Mouse (Mus musculus) left cerebral cortex, postnatal 25 days (tissue): Measurements from ENCODE around the gene Myo1f. TPM values are rescaled to one million over a fixed set of nuclear protein-coding genes. Genes with fewer than 3 reads are reported as not detected.

Experiments
- DNase-seq, 2 experiments: peaks; one replicate each; pipeline ENCODE4 v3.0.0; 2022; ENCODE audit warnings: low spot score in 2 of 2, mixed read lengths in 1 of 2
- intact Hi-C: fragments of 180-260 bp; cut with DNase I; formaldehyde crosslinking; loops from one replicate; pipeline ENCODE4 v1.15.1; 2025
- total RNA-seq, 2 experiments: library from RNA; stranded (reverse); gene quantifications; 2 replicates each; pipeline ENCODE4 v1.2.3; 2021

Myo1f gene
- 1 to 10 TPM; 1.6 to 2.2 TPM for total RNA-seq

DNA sequence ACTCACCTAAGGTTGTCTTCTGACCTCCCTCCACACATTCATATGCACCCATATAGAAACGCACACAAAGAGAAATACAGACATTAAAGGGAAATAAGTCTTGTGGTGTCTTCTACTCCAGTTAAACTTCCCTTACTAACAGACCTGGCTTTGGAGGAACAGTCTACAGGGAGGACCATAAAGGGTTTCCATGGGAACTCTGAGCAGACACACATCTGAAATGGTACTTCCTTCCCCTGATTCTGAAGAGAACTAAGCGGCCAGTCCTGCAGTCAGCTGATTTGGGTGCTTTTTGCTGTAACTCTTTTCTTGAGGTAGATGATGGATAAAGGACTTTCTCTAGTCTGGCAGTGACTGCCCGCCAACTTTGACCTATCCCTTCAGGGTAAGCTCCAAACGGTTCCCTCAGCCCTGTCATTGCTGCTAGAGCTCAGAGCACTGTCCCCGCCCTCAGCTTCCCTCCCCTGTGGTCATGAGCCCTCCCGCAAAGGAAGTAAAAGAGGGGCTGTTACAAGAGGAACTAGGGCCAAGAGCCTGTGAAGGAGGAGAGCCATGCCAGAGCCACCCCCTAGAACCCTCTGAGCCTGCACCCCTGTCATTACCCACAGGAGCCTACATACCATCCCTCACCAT lies at the start of gene Myo1f:
Myo1f (plus strand) TSS at position 485 of the 633 bp plus-strand sequence.
- DNase-seq = peak; percentile 5 to 16
- intact Hi-C loops = no loop called here

DNA sequence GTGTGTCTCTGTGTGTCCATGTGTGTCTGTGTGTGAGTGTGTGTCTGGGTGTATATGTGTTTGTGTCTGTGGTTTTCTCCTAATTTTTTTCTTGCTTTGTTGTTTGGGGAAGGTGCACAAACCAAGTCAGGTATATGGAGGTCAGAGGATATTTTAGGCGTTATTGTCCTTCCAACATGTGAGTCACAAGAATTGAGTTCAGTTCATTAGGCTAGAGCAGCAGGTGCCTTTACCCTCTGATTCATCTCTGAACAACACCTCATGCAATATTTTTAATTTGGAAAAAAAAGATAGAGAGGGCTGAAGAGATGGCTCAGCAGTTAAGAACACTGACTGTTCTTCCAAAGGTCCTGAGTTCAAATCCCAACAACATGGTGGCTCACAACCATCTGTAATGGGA lies 47.1 kb upstream of the Myo1f start:
- intact Hi-C loops = no loop called here
- DNase-seq = no peak

DNA sequence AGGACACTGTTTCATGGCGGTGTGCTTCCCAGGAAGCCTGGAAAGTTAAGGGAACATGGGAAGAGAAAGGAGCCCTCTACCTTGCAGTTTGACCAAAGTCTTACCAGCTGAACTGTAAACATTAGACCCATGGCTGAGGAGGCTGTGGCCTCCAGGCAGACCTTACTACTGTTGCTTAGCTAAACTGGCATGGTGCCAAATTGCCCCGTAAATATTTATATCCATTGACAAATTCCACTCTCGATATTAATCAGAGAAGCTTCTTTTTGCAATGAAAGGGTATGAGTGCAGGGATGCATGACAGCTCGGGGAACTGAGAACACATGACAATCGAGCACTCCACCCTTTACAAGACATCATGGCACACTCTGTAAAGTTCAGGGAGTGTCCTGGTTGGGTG lies 45.3 kb upstream of the Myo1f start:
- no peak for DNase-seq
- intact Hi-C loops = no loop called here

DNA sequence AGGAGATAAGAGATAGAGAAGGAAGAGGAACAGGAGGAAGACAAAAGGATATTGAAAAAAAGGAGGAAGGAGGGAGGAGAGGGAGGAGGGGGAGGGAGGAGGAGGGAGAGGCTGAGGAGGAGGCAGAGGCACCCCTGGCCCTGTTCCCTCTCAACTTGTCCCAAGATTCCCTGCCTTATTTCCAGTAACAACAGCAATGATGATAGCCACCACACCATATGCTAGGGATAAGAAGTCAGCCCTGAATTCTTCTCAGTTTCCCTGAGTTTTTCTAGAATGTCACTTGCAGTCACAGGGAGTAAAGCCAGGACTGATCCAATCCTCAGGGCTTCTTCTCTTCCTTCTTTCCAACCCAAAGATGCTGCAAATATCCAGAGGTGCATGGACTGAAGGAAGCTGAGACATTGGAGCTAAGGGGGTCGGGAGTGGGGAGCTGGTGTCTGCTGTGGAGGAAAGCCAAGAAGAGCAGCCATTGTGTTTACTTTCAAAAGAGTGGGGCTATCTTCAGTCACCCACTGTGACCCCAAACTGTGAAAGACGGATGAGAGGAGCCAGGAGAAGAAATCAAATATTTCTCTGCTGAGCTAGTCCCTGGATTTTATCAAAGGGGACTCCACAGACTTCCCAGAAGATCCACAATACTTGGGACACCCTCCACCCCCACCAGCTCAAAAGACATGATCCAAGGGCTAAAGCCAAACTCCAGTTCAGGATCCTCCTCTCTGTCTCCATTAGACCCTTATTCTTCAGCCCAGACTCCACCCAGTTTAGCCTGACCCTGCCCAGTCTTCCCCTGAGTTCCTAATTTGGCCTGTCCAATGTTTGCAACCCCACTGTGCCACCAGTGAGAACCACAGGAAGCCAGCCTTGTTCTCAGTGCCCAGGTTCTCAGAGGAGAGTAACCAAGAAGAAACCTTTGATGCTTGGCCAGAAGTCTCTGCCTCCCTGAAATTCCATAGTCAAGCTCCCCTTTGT lies 42.8 kb upstream of the Myo1f start:
- no peak for DNase-seq
- intact Hi-C loops = no loop called here

DNA sequence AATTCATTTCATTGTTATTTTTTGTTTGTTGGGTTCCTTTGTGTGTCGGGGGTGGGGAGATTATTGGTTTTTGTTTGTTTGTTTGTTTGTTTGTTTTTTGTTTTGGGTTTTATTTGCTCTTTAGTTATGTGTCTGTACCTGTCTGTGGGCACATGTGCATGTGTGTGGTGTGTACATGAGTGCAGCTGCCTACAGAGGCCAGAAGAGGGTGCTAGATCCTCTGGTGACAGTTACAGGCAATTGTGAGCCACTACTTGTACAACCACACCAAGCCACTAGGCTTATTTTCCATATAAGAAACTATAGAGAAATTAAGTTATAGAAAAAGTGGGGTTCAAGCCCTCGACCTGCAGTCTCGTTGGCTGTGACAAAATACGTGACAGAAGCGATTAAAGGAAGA lies 41.6 kb upstream of the Myo1f start:
- no peak for DNase-seq
- intact Hi-C loops = no loop called here

DNA sequence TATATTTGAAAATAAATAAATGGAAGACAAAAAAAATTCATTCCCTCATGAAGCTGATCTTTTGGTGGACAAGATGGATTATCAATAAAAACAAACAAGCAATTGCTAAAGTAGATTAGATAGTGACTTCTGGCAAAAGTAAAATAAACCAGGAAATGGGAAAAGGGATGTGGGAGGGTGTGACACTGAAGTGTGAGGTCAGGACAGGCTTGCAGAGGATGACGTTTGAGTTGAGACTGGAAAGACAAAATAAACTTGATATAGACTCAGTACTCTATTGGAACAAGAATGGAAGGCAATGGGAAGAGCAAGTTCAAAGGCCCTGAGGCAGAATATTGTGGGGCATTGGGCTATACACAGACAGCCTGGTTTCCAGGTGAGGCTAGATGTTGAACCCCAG lies 35.1 kb upstream of the Myo1f start:
- intact Hi-C loops = loop anchor here (5.0 kb wide), 1 partner anchor 292 kb away; the partner anchor contains the start of gene Kank3
- no peak for DNase-seq

DNA sequence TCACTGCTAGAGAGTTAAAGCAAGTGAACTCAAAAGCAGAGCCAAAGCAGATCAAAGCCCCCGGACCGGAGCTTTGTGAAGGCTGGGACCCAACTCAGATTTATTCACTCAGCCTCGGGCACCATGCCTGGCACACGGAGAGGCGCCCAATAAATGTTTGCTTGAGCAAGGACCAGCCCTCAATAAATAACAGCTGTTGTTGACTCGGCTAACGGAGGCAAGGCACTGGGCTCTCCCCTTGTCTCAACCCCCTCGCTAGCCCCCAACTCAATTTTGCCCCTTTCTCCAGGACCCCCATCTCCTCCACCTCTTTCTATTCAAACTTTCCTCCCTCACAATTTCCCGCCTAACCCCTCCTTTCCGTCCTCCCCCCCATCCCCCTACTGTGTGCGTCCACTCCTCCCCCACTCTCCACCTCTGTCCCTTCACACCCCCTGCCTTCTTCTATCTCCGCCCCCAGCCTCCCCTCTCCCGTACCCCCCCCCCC lies 32.0 kb upstream of the Myo1f start:
- DNase-seq = no peak
- intact Hi-C loops = loop anchor here (5.0 kb wide), 1 partner anchor 289 kb away; the partner anchor contains the start of gene Kank3

DNA sequence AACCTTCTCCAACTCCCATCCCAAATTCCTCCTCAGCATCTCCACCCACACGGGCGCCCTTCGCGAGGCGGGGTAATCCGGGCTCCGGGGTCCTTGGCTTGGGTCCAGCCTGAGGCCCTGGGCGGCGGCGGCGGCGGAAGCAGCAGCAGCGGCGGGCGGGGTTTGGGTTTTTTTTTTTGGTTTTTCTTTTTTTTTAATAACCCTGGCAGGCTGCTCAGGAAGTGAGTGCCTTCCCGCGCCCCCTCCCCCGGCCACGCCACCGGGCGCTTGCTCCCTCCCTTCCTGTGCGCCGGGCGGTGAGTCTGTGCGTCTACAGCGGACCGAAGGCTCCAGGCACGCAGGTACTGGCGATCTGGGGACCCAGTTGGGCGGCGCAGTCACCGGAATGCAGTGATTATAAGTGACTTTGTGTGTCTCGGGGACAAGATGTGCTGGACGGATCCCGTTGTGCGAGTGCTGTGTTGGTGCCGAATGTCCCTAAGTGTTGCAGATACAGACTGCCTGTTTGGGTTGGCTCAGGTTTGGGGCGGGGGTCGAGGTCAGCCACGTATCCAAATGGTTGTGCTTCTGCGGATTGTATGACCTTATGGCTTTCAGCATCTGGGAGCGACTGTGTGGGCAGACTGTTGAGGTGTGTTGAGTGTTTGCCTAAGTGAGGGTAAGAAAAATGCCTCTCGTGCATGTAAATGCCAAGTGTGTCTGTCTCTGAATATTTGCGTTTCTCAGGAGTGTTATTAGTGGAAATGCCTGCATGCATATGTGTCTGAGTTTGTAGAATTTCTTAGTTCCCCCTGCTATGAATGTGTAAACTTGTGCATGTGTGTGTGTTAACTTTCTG lies 31.4 kb upstream of the Myo1f start, which contains the start of gene Adamts10:
Adamts10 (plus strand) TSS at position 287 of the 838 bp plus-strand sequence.
- intact Hi-C loops = loop anchor here (5.0 kb wide), 1 partner anchor 288 kb away; the partner anchor contains the start of gene Kank3
- peak; percentile 51 to 58 for DNase-seq

DNA sequence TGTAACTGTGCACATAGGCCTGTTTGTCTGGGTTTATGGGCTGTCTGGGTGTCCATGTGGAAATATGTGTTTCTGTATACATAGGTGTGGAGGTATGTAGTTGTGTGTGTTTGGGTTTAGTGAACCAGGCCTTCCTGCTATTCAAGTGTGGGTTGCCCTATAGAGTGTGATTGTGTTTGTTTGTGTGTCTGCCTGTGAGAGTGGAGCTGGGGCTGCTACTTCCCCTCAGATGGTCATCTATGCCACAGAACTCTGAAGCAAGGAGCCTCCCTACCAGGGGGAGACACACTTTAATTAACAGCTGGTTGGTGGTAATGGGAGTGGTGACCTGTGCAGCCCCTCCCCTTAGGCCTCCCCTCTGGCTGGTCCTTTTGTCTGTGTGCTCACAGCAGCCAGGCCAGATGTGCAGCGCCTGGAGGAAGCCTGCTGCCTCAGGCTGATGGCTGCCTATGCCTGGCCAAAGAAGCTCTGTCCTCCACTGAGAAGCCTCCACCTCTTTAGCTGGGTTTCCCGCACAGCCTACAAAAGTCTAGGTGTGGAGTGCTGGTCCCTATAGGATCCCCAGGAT lies 30.6 kb upstream of the Myo1f start:
- intact Hi-C loops = loop anchor here (5.0 kb wide), 1 partner anchor 287 kb away; the partner anchor contains the start of gene Kank3

DNA sequence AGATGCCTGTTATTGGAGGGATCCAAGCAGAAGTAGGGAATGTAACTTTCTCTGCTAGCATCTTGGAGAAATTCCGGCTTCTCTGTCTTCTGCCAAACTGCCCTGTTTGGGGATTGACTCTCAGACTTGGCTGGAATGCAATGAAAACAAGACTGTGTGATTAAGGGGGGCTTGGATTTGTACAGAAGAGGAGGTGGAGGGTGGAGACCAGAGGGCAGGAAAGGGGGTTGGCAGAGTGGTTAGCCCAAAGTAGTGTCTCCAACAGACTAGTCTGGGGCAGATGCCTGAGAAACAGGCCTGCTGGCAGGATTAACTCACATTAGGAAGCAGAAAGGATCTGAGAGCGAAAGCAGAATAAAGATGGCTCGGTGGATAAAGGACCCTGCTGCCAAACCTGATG lies 29.0 kb upstream of the Myo1f start:
- intact Hi-C loops = no loop called here

More for the DNA sequence above, 30.6 kb upstream of the Myo1f start:
- no peak for DNase-seq

DNA sequence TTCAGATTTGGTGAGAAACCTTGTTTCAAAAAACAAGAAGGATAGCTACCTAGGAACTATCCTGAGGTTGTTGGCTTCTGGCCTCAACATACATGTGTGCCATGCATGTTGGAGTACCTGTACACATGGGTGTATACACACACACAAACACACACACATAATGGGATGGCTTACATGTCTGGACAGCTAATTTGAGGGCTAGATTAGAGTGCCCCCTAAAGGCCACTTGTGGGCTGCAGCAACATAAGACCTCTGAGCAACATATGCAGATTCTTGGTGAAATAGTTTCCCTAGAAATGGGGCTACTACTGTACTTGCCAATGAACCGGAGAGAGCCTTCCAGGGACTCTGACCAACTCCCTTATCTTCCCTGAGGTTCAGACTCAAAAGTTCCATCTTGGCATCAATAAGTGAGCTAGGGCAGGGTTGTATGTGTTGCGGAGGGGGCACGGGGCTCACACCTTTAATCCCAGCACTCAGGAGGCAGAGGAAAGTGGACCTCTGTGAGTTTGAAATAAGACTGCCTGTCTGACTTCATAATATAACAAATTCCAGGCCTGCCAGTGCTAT lies 16.3 kb upstream of the Myo1f start:
- peak; percentile 25 to 48 for DNase-seq
- intact Hi-C loops = loop anchor here (2.0 kb wide), 1 partner anchor 100 kb away; no protein-coding TSS in a partner anchor

More for the DNA sequence above, 29.0 kb upstream of the Myo1f start:
- DNase-seq = no peak

DNA sequence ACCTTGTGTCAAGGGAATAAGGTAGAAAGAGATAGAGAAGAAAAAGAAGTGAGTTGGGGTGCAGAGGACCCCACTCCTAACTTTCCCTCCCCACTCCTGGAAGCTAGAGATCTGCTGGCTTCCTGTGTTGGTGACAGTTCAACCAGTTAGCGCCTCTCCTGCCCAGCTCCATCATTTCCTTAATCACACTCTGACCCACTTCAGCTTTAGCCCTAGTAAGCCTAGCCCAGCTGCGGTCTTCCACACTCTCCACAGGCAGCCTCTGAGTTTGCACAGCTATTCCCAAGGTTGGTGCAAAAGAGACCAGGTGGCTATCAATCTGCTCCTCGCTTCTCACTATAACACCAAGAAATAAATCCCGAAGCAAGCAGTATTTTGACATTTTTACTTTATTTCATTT lies 15.6 kb upstream of the Myo1f start:
- DNase-seq = no peak
- intact Hi-C loops = loop anchor here (2.0 kb wide), 1 partner anchor 101 kb away; no protein-coding TSS in a partner anchor

DNA sequence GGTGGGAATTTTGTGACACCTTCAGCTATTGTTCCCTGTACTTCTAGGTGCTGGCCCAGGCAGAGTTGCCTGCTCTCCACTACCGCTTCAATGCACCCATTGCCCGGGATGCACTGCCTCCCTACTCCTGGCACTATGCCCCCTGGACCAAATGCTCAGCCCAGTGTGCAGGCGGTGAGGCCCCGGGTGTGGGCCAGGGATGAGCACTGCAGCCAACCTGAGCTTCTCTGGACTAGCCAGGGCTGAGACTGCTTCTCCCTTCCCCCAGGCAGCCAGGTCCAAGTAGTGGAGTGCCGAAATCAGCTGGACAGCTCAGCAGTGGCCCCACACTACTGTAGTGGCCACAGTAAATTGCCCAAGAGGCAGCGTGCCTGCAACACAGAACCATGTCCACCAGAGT lies 6.3 kb upstream of the Myo1f start:
- intact Hi-C loops = no loop called here
- no peak for DNase-seq

DNA sequence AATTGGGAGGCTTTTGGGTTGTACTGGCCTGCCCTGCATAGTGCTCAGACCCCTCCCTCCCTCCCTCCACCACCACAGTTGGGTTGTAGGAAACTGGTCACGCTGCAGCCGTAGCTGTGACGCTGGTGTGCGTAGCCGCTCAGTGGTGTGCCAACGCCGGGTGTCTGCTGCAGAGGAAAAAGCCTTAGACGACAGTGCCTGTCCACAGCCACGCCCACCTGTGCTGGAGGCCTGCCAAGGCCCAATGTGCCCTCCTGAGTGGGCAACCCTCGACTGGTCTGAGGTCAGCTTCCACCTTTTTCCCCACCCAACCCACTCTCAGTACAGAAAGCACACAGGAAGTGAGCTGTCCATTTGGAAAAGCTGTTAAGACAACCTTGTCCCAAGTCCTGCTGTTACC lies 5.1 kb upstream of the Myo1f start:
- no peak for DNase-seq
- intact Hi-C loops = no loop called here

DNA sequence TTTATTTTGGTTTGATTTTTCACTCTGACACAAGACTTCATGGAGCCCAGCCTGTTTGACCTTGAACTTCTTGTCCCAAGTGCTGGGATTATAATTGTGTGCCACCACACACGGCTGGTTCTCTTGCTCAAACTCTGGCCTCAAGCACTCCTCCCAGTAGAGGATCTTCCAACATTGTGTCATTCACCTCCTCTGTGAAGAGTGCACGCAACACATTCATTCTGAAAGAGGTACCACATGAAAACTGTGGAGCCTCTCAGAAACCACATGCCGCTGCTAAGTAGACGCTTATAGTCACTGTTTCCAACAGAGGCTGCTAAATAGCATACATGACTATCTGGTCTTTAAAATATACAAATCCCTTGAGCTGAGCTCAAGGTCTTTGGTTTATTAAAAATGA lies 3.4 kb upstream of the Myo1f start:
- no peak for DNase-seq
- intact Hi-C loops = no loop called here

DNA sequence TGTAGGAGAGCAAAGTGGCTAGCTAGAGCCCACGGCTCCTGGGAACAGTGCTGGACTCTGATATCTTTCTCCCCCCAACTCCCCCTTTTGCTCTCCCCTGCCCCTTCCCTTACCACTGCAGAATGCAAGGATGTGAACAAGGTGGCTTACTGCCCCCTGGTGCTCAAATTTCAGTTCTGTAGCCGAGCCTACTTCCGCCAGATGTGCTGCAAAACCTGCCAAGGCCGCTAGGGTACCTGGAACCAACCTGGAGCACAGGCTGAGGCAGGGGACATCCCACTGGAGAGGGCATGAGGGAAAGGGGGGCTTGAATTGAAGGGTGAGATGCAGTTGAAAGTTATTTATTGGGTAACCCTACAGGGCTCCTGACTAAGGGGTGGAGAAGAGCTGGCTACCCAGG lies 2.5 kb upstream of the Myo1f start:
- intact Hi-C loops = no loop called here
- peak in 1 of 2 experiments; percentile 12 for DNase-seq

DNA sequence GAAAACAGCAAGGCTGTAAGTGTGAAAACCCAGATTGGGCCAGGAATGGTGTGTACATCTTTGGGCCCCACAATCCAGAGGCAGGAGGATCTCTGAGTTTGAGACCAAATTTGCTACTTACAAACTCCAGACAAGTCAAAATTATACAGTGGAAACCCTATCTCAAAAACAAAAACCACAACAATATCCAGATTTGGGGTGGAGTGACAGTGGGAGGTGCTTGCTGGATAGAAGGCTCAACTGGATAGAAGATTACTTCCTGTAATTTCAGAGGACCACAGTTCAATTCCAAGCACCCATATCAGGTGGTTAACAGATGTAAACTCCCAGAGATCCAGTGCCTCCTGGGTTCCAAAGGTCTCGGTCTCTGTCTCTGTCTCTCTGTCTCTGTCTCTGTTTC lies 971 bp upstream of the Myo1f start:
- intact Hi-C loops = no loop called here
- no peak for DNase-seq

DNA sequence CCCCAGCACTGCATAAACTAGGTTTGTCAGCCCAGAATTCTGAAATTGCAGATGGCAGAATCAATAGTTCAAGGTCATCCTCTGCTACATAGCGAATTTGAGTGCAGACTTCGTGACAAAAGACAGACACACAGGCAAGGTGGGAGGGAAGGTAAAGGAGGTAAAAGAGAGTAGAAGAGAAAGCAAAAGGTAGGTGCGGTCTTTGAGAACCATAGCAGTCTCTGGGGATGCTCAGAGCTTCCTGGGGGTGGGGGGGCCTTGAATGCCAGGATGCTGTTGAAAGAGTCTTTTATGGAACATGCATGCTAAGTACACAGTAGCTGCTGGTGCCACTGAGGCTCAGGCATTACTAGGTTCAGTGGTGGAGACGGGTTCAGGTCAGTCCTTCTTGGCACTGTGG lies 2.4 kb downstream of the Myo1f start:
- DNase-seq = no peak
- intact Hi-C loops = no loop called here
